Mouse (Mus musculus) embryo, embryonic 10.5 days (tissue): ENCODE results near the gene Raph1.

Source experiments
- DNase-seq: peaks from one replicate; pipeline ENCODE4 v3.0.0-alpha.2; 2015; ENCODE audit warnings: low spot score

Raph1 gene

DNA sequence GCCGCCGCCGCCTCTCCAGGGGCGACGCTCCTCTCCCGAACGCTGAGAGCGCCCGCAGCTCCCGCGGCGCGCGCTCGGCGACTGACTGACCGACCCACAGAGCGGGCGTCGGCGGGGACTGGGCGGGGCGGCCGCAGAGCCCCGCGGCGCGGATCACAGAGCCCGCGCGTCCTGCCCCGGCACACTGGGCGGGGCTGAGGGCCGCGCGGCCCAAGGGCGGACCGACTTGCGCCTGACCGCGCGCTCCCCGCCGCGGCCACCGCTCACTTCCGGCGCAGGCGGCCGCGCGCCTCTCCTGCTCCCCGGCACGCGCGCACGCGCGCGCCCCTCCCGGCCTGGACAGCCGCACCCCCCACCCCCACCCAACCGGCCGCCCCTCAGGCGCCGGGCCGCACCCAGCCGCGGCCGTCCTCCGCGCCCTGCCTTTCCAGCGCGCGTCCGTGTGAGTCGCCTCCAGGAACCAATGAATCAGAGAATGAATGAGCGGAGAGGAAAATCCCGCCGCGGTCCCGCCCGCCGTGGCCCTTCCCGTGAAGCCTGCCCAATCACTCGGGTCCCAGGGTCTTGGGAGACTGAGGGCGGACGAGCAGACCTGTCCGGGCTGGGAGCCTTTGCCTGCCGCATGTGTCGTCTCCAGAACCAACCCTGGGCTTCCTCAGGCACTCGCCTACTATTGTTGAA is at the start of gene Raph1:
Raph1 (minus strand) TSS at position 474 of the 681 bp plus-strand sequence.
- DNase-seq: peak; percentile 94

DNA sequence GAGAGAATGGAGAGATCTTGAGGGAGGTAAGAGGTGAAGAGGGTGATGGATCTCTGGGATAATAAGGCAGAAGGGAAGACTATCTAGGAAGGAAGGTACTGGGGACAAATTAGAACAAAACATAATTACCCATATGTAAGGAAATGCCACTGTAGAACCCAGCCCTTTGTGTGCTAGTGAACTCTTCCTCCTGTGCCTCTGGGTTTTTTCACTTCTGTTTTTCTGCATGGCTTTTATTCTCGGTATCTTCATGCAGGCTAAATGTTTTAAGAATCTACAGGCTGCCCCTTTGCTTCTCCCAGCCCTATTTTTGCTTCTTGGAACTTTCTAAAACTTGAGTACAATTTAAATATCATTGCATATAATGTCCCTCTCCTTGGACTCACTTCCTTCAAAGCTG is 48.8 kb upstream of the Raph1 start:
- no peak for DNase-seq

DNA sequence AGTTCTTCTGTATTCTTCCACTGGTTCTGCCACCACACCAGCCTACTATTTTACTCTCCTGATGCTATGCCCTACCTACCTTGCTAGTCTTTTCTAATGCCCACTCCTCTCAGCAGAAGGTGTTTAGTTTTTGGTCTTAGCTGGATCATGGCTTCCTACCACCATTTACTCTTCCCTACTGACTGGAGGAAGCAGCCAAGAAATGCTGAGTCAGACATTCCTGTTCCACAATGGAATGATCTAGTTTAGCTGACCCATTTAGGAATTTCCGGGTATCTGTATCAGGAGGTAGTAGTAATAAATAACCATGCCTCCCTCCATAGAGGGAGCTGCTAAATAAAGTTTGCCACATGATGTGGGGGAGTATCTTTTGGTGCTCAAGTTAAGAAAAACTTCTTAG is 48.0 kb upstream of the Raph1 start:
- no peak for DNase-seq

DNA sequence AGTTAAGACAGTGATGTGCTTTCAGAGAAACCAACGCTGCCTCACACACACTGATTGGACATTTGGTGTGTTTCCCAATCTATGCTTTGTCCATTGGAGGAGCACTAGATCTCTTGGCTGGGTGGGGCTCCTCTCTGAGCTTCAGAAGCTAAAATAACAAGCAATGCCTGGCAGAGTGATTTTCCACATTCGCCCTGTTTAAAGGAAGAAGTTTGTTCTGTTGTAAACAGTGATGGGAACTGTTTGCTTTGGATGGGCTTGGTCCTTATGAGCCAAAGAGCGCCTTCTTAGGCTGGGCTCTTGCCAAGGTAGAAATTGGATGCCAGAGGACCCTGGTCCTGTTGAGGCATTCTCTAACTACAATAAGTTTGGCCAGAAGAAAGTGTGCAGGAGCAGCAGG is 45.1 kb upstream of the Raph1 start:
- DNase-seq: no peak

DNA sequence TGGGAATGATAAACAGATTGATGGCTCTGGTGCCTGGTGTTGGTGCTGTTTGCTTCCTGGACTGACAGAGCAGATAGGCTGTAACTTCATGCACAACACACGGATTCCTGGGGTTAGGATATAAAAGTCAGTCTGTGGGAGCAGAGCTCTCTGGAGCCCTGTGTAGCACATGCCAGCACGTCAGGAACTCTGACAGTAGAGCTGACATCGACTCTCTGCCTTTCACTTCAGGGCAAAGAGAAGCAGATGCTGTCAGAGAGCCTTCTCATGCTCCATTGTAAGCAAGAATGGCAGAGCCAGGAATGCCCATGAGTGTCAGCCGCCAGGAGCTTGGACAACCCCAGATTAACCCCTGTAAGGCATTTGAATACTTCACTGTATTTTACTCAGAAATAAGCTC is 43.7 kb upstream of the Raph1 start:
- no peak for DNase-seq

DNA sequence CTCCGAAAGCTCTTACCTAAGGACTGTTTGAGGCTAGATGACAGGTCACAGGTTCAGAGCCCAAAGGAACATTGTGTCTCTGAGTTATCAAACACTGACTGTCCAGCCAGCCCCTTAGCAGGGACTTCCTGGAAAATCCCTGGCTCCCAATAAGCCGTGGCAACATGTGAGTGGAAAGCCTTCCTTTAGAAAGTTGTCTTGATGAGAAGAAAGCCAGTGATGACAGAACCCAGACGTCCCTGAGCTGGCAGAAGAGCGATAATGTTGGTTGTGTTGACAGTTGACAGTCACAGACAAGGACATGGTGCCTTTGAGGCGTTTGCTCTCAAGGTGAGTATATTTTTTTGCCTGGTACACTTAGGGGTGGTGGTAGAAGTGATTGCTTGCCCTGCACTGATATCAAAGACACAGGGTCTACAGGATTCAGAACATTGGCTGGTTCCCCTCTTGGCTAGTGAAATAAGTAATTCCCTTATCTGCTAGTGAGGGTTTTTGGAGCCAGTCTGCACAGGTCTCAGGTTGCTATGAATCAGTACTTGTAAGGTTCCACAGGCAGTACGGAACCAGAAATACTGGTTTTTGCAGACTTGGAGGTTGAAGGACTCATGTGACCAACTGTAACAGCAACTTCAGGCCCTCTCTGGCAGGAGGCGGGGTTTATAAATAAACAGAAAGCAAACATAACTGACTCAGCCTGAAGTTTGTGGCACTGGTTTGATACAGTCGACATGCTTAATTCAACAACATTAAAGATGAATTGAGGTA is 42.3 kb upstream of the Raph1 start:
- DNase-seq: no peak

DNA sequence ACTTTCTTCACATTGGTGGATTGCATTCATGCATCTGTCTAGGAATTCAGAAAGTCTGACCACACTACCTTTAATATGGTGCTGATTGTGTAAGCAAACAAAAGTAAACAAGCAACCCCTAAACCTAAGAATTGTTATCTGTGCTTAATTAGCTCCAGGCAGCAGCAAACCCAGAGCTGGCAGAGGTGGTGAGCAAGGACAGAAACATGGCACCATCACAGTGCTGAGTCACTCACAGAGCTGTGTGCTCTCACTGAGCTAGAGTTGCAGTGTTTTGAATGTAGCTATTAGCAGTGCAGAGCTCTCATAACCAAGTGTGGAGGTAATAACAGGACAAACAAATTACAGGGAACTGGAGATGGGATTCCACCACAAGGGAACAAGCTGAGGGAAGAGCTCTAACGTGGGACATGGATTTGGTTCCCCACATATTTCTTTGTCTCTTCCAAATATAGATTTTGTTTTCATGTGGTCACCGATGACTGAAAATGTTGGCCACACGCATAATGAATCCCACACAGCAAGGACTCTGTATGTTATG is 37.6 kb upstream of the Raph1 start:
- DNase-seq: no peak

DNA sequence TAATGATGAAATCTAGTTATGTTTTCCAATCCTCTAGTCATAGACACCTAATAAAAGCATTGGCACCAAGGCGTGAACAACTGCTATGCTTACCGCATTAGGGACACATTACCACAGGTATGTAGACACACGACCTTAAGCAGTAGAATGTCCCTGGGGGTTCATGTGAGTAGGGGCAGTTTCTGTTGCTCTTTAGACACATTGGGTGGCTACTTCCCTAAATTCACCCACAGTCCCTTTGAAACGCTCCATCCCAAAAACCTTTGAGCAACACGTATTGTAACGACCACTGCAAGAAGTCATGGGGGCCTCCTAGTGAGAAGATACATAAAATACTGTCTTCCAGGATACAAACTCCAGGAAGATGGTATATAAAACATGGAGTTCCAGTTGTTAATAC is 33.8 kb upstream of the Raph1 start:
- no peak for DNase-seq

DNA sequence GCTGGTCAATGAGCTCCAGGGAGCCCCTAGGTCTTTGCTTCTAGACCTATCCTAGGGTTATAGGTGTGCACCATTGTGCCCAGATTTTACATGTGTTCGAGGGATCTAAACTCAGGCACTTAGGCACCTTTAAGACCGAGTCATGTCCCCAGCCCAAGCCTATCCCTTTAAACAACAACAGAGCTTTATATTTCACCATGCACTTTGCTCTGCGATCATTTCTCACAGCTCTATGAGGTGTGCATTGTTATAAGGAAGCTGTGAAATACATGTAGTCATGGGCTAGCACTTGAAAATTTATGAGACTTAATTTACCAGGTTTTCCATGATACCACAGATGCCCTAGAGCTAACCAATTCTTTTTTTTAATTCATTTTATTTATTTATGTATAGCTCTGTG is 33.0 kb upstream of the Raph1 start:
- no peak for DNase-seq

DNA sequence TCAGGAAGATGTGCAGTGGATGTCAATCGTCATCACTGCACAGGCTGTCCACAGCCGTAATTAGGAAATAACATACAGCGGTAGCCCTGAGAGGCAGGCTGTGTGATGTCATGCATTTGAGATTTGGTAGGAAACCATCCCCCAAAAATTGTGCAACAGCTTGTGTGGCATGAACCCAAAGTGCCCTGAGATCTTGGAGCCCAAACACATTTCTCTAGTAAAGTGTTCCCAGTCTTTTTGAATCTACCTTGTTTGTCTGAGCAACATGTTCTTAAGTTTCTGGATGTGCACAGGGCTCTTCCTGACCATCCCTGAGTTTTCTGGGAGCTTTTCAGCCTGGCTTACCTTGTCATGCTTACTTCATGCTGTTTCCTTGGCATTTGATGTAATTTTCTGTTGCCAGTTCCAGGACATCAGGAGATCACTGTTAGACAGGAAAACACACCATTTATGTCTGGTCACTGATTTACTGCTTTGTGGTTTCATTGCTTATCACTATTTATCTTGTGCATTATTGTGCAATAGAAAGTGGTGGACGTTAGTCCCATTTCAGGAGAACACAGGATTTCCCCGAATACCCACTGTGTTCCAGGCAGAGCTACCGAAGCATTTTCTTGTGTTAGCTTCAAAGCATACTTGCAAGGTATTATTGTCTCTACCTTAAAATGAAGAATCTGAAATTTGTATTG is 32.3 kb upstream of the Raph1 start:
- no peak for DNase-seq

DNA sequence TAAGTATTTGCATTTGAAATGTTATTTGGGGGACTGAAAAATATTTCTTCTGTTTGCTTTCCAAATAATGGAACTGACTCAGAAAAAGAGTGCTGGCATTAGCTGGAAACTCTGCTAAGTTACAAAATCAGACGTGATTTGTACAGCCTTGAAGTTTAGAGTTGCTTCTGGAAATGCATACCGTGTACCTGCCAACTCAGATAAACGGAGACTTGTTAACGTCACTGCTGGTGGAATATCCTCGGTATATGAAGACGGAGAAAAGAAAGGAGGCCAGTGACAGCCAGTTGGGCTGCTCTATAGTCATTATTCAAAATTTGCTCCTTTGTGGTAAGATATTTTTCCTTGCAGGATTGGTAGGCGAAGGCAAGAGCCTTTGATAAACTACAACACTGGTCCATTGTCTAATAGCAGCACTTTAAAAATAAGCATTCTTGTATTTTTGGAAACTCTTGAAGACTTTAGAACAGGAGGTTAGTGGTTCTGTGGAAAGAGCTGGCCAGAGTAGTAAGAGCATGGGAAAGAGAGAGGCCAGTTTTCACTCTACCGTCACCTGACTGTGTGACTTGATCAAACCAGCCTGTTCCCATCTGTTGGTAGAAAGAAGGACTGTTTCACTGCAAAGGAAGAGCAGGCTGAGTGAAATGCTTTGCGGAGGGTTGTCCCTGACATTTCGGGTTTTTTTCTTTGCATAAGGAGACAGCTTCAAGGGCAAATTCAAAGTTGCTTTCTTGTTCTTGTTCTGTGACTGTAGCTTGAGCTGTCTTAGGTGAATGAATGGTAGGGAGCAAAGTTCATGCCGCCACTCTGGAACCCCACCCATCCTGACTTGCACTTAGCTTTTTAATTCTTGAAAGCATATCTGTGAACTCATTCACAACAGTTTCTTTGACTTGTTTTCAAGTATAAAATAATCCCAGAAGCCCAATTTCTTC is 29.7 kb upstream of the Raph1 start:
- no peak for DNase-seq

DNA sequence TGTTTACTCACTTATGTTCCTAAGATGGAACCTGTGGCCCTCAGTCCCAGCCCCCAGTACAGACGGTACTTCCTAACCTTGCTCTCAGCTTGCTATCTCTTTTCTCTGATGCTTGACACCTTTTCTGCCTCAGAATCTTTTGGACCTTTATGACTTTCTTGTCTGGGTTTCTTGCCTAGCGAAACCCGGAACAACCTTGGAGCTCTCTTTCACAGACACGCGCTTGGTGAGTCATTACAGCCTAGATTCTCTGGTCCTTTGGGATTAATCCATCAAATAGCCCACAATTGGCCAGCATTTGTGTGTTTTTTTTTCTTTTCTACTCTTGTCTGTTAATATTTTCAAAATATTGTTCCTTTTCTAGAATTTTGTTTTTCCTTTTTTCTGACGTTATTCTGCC is 26.2 kb upstream of the Raph1 start:
- no peak for DNase-seq

DNA sequence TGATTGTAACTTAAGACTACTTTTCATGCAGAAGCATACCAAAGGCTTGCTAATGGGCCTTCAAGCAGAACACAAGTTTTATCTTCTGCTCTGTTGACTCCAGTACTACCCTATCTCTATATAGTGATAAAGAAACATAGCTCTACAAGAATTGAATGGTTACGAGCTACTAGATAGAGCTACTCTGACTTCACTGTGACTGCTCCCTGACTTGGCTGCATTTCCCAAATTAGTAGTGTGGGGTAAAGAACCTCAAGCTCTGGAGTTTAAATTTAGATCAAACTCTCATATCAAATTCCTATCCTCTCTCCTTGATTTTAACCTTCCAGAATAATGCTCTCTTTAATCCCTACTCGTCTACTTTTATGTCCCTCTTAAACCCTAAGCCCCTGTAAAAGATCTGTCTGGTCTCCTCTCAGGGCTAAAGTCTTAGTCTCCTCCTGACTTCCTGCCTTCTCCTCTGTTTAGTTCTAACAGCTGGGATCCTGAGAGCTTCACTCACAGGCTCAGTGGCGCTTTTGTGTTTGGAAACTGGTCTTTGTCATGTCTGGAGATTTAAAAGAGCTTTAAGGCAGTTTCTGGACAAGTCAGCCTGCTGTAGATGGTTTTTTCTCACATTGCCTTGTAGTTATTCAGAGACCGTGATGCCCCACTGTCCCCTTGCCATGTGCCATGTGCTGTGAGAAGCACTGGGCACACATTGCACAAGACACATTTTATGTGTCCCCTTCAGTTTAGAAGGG is 22.2 kb upstream of the Raph1 start:
- DNase-seq: no peak

DNA sequence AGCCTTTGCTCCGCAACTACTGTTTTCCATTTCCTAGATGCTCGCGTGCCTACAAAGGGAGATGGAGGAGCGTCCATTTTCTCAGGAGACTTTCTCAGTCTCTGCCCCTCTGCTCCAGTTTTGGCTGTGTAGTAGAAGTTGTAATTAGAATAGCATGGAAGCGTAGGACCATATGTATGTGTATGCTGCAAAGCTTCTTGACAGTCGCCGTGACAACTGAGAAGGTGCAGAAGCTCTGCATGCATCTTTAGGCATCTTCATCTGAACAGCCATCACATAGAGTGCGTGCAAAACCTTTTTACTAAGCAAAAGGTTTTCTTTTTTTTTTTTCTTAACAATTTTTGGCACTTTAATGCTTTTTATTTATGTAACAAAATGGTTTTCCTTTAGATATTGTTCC is 14.1 kb upstream of the Raph1 start:
- DNase-seq: no peak

DNA sequence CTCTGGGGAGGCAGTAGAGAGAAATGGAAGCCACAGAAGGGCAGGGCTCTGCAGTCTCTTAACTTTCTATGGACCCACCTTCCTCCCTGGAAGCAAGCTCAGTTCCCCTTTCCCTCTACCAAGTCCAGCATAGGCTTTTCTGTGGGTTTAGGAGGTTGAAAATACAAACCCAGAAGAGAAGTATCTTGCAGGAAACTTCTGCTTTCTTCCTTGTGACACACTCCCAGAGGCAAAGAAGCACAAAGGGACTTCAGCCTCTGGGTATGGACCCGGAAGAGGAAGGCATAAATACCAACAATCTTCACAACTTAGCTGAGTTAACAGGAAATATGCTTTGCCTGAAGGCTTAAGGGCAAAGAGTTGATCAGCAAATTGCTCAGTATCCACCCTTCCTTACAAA is 13.0 kb upstream of the Raph1 start:
- no peak for DNase-seq

DNA sequence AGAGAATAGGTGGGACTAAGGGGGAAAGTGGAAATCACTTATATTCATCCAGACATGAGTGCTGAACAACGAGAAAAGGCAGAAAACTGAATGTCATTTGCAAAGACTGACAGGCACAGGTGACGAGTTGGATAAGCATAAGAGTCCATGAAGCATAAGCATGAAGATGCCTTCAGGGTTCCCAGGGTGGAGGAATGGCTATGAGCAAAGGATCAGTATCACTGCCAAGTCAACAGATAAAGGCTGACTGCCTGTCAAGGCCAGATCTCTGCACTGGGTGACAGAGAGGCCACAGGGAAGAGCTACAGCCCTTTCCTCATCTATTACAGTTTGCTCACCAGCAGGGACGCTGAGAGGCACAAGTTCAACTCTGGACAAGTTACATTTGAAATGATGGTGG is 5.8 kb upstream of the Raph1 start:
- DNase-seq: no peak

DNA sequence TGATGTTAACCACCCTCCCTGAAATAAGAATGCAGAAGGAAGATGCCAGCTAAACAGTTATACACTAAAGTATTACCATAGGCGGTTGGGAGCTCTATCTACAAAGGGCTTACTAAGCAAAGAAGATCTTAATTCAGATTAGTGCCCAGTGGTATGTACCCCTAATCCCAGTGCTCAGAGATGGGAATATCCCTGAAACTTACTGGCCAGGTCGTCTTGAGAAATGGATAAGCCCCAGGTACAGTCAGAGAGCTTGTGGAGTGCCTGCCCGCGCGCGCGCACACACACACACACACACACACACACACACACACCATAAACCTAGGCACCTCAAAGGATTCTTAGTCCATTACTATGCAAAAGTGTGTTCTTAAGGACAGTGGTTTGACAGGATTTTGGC is 2.8 kb upstream of the Raph1 start:
- no peak for DNase-seq

DNA sequence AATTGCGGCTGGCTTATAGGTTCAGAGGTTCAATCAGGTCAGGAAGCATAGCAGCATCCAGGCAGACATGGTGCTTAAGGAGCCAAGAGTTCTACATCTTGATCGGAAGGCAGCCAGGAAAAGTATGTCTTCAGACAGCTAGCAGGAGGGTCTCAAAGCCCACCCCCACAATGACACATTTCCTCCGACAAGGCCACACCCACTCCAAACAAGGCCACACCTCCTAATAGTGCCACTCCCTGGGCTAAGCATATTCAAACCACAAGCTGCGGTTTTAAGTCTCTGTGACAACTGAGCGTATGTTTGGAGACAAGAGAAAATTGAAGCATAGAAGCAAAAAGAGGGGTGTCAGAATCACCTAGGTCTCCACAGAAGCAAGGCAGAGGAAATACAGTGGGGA is 2.3 kb upstream of the Raph1 start:
- DNase-seq: no peak

DNA sequence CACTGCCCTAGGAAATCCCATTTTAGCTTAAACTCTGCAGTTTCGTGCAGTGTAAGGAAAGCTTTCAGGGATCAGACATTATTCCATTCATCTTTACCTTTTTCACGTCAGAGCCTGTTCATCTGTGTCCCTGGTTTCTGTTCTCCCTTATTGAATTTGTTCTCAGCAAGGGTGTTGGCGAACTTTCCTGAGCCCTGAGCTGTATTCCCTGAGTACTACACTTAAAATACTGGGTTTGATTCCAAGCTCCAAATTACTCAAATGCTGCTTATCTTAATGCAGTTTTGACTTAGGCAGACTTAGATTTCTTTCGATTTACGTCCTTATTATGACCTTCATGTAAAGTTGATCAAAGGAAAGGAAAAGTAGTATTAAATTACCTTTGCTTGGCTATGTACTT is 417 bp upstream of the Raph1 start:
- no peak for DNase-seq

DNA sequence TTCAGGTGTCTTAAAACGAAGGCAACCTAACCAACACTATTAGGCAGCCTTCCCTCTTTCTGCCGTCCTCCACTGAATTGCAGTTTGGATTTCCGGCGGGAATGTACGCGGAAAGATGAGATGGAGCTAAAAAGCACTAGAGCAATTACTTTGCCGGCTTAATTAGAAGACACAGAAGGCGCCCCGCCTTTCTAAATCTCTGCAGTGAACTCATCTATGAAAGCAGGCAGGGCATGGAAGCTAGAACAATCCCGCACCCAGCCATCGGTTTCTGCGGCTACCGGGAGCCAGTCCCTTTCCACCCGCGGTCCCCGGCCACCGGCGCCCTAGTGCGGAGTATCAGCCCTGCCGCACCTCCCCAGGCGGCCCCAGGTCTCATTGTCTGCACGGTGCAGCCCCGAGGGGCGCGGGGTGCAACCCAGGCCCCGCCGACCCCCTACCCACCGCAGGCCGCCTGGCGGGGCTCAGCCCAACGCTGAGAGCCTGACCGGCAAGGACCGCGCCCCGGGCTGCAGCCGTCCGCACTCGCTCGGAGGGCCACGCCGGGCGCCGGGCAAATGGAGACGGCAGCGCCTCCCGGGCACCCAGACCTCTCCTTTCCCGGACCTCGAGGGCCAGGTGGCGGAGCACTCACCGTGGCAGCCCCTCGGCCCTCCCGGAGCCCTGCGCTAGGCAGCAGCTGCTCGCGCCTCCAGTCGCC is 823 bp downstream of the Raph1 start:
- peak; percentile 68 for DNase-seq
